Mouse (Mus musculus) left cerebral cortex, adult 18-20 months (tissue): Measurements from ENCODE around the gene Zfp105. TPM values are rescaled to one million over a fixed set of nuclear protein-coding genes. Genes with fewer than 3 reads are reported as not detected.

Source experiments
- DNase-seq, 2 experiments: peaks; one replicate each; pipeline ENCODE4 v3.0.0; 2021 to 2022; ENCODE audit warnings: low spot score in 2 of 2, mixed read lengths in 1 of 2
- long read RNA-seq, 2 experiments: library from polyadenylated mRNA; stranded (forward); transcript quantifications; one replicate each; pipeline ENCODE4 v2.0.0; 2021
- total RNA-seq, 2 experiments: library from RNA; stranded (reverse); gene quantifications; 2 replicates each; pipeline ENCODE4 v1.2.3; 2021

Gene Zfp105
- 1 to 10 TPM; 6.2 to 8.2 TPM for total RNA-seq
- long read RNA-seq, experiment 1, partial matches to known transcripts: 1 of 6 reads
- long read RNA-seq, experiment 1, other reads (novel, unspliced or antisense): 0 of 6 reads
- long read RNA-seq, experiment 2, partial matches to known transcripts: 0 of 4 reads
- long read RNA-seq, experiment 2, other reads (novel, unspliced or antisense): 1 of 4 reads

GRCm38 (mm10) chr9:122922936-122923381, at the start of gene Zfp105:
Gene Zfp105 (plus strand): TSS chr9:122923072.
- peak; percentile 51 to 61 for DNase-seq

GRCm38 (mm10) chr9:122874653-122875052, 48.2 kb upstream of the Zfp105 start:
- no peak for DNase-seq

DNA sequence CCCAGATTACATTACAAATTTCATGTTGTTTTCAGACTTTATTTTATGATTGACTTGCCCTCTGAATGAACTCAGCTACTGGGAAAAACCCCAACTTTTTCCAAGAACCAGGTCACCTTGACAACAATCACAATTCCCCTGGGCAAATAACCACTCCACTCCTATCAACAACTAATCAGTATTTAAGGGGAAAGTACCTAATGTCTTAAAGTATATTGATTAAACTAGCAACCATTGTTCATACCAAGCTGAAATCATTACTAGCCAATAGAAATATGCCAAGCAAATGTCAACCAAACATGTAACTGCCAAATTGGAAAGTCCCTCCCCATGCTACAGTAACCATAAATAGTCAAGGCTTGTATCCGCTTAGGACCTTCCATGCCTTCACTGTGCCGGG, 47.7 kb upstream of the Zfp105 start:
- DNase-seq: no peak

GRCm38 (mm10) chr9:122885385-122885784, 37.5 kb upstream of the Zfp105 start, which contains the start of gene Zkscan7:
Gene Zkscan7 (plus strand): TSS chr9:122885685.
- no peak for DNase-seq

DNA sequence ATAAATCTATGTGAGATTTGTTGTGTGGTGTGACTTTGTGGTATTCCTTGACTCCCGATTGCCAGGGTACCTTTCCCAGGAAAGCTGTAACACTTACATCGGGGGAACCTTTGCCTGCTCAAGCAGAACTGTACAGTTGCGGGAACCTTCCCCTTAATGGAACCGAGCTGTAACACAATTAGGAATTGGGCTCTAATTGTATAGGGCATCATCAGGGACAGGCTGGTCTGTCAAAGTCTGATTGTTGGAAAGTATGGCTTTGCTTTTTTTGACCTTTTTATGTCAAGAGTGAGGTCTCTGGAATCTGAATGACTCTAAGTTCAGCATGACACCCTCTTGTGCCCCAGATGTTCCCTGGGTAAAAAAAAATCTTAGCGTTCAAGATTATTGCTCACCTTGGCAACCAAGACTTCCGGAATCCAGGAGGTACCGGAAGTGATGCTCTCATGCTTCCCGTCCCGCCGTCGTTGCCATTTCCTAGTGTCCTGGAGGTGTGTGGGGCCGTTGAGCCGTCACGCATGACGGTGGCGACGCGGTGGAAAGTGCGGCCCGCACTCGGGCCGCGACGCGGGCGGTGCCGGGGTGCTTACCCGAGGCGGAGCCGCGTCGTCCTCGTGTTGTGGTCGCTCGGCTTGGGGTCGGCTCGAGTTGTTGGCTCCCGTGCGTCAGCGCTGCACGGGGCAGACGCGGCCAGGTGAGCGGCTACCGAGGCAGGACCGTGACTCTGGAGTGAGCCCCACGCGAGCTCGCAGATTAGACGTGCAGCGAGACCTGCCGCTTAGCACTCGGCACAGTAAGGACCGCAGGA, 36.3 kb upstream of the Zfp105 start:
- peak; percentile 55 to 65 for DNase-seq

- no peak for DNase-seq
Measured at GRCm38 (mm10) chr9:122901047-122901446, 21.8 kb upstream of the Zfp105 start.

- DNase-seq: peak; percentile 28 to 29
Measured at GRCm38 (mm10) chr9:122902717-122903535, 19.9 kb upstream of the Zfp105 start.

- no peak for DNase-seq
Measured at GRCm38 (mm10) chr9:122922436-122922835, 436 bp upstream of the Zfp105 start.

DNA sequence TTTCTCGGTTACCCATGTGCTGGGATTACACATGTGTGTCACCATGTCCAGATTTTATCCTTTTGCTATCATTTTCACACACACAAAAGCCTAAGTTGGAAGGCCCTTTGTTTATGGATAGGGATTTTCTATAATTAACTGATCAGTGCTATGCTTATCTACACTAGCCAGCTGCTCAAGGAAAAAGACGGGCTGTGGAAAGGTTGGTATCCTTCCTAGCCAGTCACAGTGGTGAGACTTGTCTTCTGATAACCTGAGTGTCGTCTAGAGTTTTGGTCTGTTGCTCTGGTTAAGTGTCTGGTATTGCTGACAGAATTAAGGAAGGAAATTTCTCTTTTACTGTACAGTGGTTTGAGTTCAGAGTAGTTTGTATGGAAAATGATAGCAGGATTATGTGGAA, 6.0 kb downstream of the Zfp105 start:
- no peak for DNase-seq

- peak; percentile 89 to 94 for DNase-seq
Measured at GRCm38 (mm10) chr9:122950643-122951475, 28.0 kb downstream of the Zfp105 start, which contains the start of the genes 1110059G10Rik and Kif15. Gene 1110059G10Rik (minus strand): TSS chr9:122951000. Gene Kif15 (plus strand): TSS chr9:122951046.

Other genes starting within 250 kb of the Zfp105 start
- gene Topaz1, start 175.7 kb upstream of the Zfp105 start, total RNA-seq: not detected
- gene Tcaim, start 117.5 kb upstream of the Zfp105 start, total RNA-seq: 10 to 100 TPM; 16.8 to 17.7 TPM
- gene Gm35549, start 79.0 kb upstream of the Zfp105 start, total RNA-seq: not detected
- gene Zfp445, start 57.1 kb upstream of the Zfp105 start, total RNA-seq: 100 to 1,000 TPM; 167 to 177 TPM
- 1 to 10 TPM; 3.9 to 4.7 TPM for gene Zkscan7, start 37.4 kb upstream of the Zfp105 start, total RNA-seq
- gene 1110059G10Rik, start 27.9 kb downstream of the Zfp105 start, total RNA-seq: 10 to 100 TPM; 18.8 to 19.0 TPM
- under 1 TPM; 0.56 to 0.58 TPM for gene Kif15, start 28.0 kb downstream of the Zfp105 start, total RNA-seq
- gene Tmem42, start 98.3 kb downstream of the Zfp105 start, total RNA-seq: 10 to 100 TPM; 21.0 to 21.5 TPM
- 1 to 10 TPM; 1.1 to 2.0 TPM for gene Tgm4, start 111.7 kb downstream of the Zfp105 start, total RNA-seq
- gene Zdhhc3, start 190.1 kb downstream of the Zfp105 start, total RNA-seq: 10 to 100 TPM; 65.5 to 66.3 TPM
- gene Exosc7, start 190.1 kb downstream of the Zfp105 start, total RNA-seq: 10 to 100 TPM; 43.7 to 47.0 TPM
- gene Clec3b, start 227.9 kb downstream of the Zfp105 start, total RNA-seq: 1 to 10 TPM; 2.7 to 3.4 TPM